Mouse (Mus musculus) neural tube, postnatal 0 days (tissue): ENCODE data around the gene Lmcd1. TPM values are rescaled to one million over a fixed set of nuclear protein-coding genes. Genes with fewer than 3 reads are reported as not detected.

Experiments
- polyA plus RNA-seq: library from polyadenylated mRNA; unstranded; fragments of >200 nt; fragmentation: Nextera tagmentation; extraction: Ambion mirVana; gene quantifications from 2 replicates; pipeline ENCODE4 v1.2.1, GENCODE M21; 2015

Lmcd1 gene
- 12.5 and 13.6 TPM in 2 replicates for polyA plus RNA-seq

DNA sequence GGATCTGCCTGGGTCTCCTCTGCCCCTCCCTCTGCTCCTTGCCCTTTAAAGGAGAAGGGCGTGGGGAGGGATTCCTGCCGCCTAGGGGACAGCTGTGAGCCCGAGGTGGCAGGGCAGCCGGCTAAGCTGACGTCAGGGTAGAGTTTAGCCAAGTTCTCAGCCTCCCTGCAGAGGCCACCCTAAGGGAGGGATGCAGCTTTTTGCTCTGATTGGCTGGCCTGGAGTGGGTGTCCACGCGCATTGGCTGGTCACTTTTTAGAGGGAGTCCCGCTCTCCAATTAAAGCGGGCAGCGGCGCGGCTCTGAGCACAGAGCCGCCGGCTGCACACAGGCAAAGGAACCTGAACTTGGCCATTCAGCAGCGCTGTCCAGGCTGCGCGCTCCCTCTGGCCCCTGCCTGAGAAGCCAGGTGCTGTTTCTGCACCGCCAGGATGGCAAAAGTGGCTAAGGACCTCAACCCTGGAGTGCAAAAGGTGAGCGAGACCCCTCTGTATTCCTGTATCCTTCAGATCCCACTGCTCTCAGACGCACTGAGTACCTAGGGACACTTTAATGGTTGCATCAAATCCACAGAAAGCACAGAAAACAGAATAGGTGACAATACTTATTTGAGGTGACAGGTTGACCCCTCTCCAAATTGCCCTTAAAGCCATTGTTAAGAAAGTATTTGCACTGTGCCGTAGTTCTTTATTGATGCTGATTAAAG lies at the start of gene Lmcd1:
TSS of gene Lmcd1 (plus strand) at position 258 of the 705 bp plus-strand sequence.

Other genes with a start within 250 kb of the Lmcd1 start
- 0.27 TPM in 1 of 2 replicates, not detected in the other for gene Ssu2, start 114.3 kb downstream of the Lmcd1 start, polyA plus RNA-seq
- 0.13 TPM in 1 of 2 replicates, not detected in the other for gene Cav3, start 185.7 kb downstream of the Lmcd1 start, polyA plus RNA-seq
- gene Oxtr, start 216.2 kb downstream of the Lmcd1 start, polyA plus RNA-seq = 3.4 and 3.7 TPM in 2 replicates